Comparison of ENCODE assay signal across 32 mouse cellular contexts in genomic region chr14:55872551-55872950, GRCm38 (mm10). TPM values are rescaled to one million over a fixed set of nuclear protein-coding genes. Genes with fewer than 3 reads are reported as not detected.
DNase-seq lines count a peak whose midpoint lies in the region; ATAC-seq and TF ChIP-seq lines count a peak whose summit lies in the region.
"Had no signal": no experiment of that assay in that cellular context is flagged by ENCODE, and none has a peak within 500 bp of the region (broad histone marks: within the 10 kb centered on the region; RNA-seq: fewer than 3 reads in every experiment).

No protein-coding gene starts in this region.

- 92% methylated on average over 17 of the region's 17 CpGs for WGBS in forebrain, embryonic 10.5 days
- 92% methylated on average over 17 of the region's 17 CpGs for WGBS in forebrain, embryonic 12.5 days
- 85% methylated on average over 17 of the region's 17 CpGs for WGBS in intestine, embryonic 15.5 days
- 85% methylated on average over 17 of the region's 17 CpGs for WGBS in intestine, postnatal 0 days
- WGBS in embryonic facial prominence, embryonic 10.5 days: 90% methylated on average over 17 of the region's 17 CpGs

- H3K9me3 ChIP-seq in forebrain, embryonic 10.5 days: no peaks in the 10 kb centered on the region
- no peaks in the 10 kb centered on the region for H3K9me3 ChIP-seq in forebrain, embryonic 12.5 days
- H3K9me3 ChIP-seq in intestine, embryonic 15.5 days: no peaks in the 10 kb centered on the region
- no peaks in the 10 kb centered on the region for H3K9me3 ChIP-seq in intestine, postnatal 0 days (ENCODE audit: control insufficient read depth)
- 0 out of 2 replicates have a peak, but pooled peaks cover 3% of the 10 kb centered on the region for H3K9me3 ChIP-seq in E14TG2a.4 (ENCODE audit: low read length)
- H3K9me3 ChIP-seq in embryonic facial prominence, embryonic 10.5 days: no peaks in the 10 kb centered on the region
- H3K9me3 ChIP-seq: embryonic facial prominence, embryonic 12.5 days; heart, embryonic 10.5 days; limb, embryonic 13.5 days; lung, embryonic 15.5 days; midbrain, embryonic 12.5 days; neural tube, embryonic 12.5 days had no signal

- TF ChIP-seq CTCF in intestine, postnatal 0 days (IDR thresholded peaks at IDR 0.05; ENCODE audit: low read depth): no peak
- no peak for TF ChIP-seq CTCF in E14TG2a.4 (conservative IDR thresholded peaks at IDR 0.05; ENCODE audit: low read length)

- H3K4me1 ChIP-seq in forebrain, embryonic 10.5 days: peaks cover 16% of the 10 kb centered on the region
- peaks cover 10% of the 10 kb centered on the region for H3K4me1 ChIP-seq in forebrain, embryonic 12.5 days
- peaks cover 10% of the 10 kb centered on the region for H3K4me1 ChIP-seq in intestine, embryonic 15.5 days (replicated peaks)
- no peaks in the 10 kb centered on the region for H3K4me1 ChIP-seq in intestine, postnatal 0 days (replicated peaks; ENCODE audit: control insufficient read depth, insufficient read depth, low read length)
- peaks cover 74% of the 10 kb centered on the region for H3K4me1 ChIP-seq in E14TG2a.4 (replicated peaks; ENCODE audit: low read depth, low read length)
- H3K4me1 ChIP-seq in embryonic facial prominence, embryonic 10.5 days: peaks cover 22% of the 10 kb centered on the region

- no peak overlapping the region for H3K4me2 ChIP-seq in forebrain, embryonic 12.5 days
- no peak overlapping the region for H3K4me2 ChIP-seq in intestine, embryonic 15.5 days (replicated peaks)
- no peak overlapping the region for H3K4me2 ChIP-seq in intestine, postnatal 0 days (replicated peaks; ENCODE audit: low read depth)
- H3K4me2 ChIP-seq: embryonic facial prominence, embryonic 12.5 days; limb, embryonic 13.5 days; liver, embryonic 11.5 days; lung, embryonic 15.5 days; midbrain, embryonic 12.5 days had no signal

- no peak overlapping the region for H3K4me3 ChIP-seq in forebrain, embryonic 10.5 days
- no peak overlapping the region for H3K4me3 ChIP-seq in forebrain, embryonic 12.5 days (replicated peaks)
- H3K4me3 ChIP-seq in intestine, embryonic 15.5 days (replicated peaks): no peak overlapping the region
- no peak overlapping the region for H3K4me3 ChIP-seq in intestine, postnatal 0 days (ENCODE audit: low read depth, low read length)
- H3K4me3 ChIP-seq in E14TG2a.4 (replicated peaks; ENCODE audit: low read length): peak overlapping the region; percentile 43
- 0 out of 2 replicates have a peak overlapping the region, but pooled peaks have one; percentile 2 for H3K4me3 ChIP-seq in embryonic facial prominence, embryonic 10.5 days
- H3K4me3 ChIP-seq: embryonic facial prominence, embryonic 12.5 days; heart, embryonic 10.5 days; layer of hippocampus, adult 2 months; left cerebral cortex, adult 2 months; limb, embryonic 13.5 days; lung, embryonic 15.5 days; midbrain, embryonic 12.5 days; myocyte; neural tube, embryonic 12.5 days had no signal

- DNase-seq in forebrain, embryonic 10.5 days (ENCODE audit: extremely low spot score, low spot score): no peak
- no peak for DNase-seq in embryonic facial prominence, embryonic 10.5 days (ENCODE audit: low spot score)
- no peak for DNase-seq in thymus, postnatal 0 days (ENCODE audit: low spot score)
- DNase-seq: adrenal gland, adult 2 months; adrenal gland, postnatal 36 days; B cell, adult 2 months; cerebellum, postnatal 36 days; forebrain, postnatal 0 days; heart, postnatal 4 days; kidney, adult 11 months; kidney, postnatal 36 days; lung, postnatal 36 days; right cerebral cortex, adult 18-20 months; spleen, adult 18-20 months; thymus, adult 18-20 months; thymus, postnatal 36 days had no signal

- H3K27me3 ChIP-seq in forebrain, embryonic 10.5 days (ENCODE audit: poor library complexity, severe bottlenecking): no peaks in the 10 kb centered on the region
- H3K27me3 ChIP-seq in forebrain, embryonic 12.5 days: no peaks in the 10 kb centered on the region
- H3K27me3 ChIP-seq in intestine, embryonic 15.5 days (replicated peaks): no peaks in the 10 kb centered on the region
- no peaks in the 10 kb centered on the region for H3K27me3 ChIP-seq in intestine, postnatal 0 days (replicated peaks; ENCODE audit: control insufficient read depth, insufficient read depth, low read length)
- peaks cover 12% of the 10 kb centered on the region; the same call in 1 of the 2 replicates for H3K27me3 ChIP-seq in E14TG2a.4 (ENCODE audit: insufficient read depth, low read length)
- H3K27me3 ChIP-seq in embryonic facial prominence, embryonic 10.5 days (replicated peaks; ENCODE audit: low read depth, poor library complexity, severe bottlenecking): no peaks in the 10 kb centered on the region
- H3K27me3 ChIP-seq: embryonic facial prominence, embryonic 12.5 days; limb, embryonic 13.5 days; lung, embryonic 15.5 days; midbrain, embryonic 12.5 days; neural tube, embryonic 12.5 days had no signal

- 0 out of 2 replicates have a peak overlapping the region, but pooled peaks have one; percentile 77 for H3K27ac ChIP-seq in forebrain, embryonic 10.5 days
- H3K27ac ChIP-seq in forebrain, embryonic 12.5 days: no peak overlapping the region
- no peak overlapping the region for H3K27ac ChIP-seq in intestine, embryonic 15.5 days
- H3K27ac ChIP-seq in intestine, postnatal 0 days (ENCODE audit: low read depth, low read length): no peak overlapping the region
- no peak overlapping the region for H3K27ac ChIP-seq in embryonic facial prominence, embryonic 10.5 days (replicated peaks)
- H3K27ac ChIP-seq: embryonic facial prominence, embryonic 12.5 days; heart, embryonic 10.5 days; hindbrain, postnatal 0 days; layer of hippocampus, adult 2 months; left cerebral cortex, adult 2 months; limb, embryonic 13.5 days; lung, embryonic 15.5 days; midbrain, embryonic 12.5 days; neural tube, embryonic 12.5 days had no signal

- H3K9ac ChIP-seq in forebrain, embryonic 12.5 days: no peak overlapping the region
- H3K9ac ChIP-seq in intestine, embryonic 15.5 days: no peak overlapping the region
- H3K9ac ChIP-seq in intestine, postnatal 0 days (ENCODE audit: low read depth, low read length): no peak overlapping the region
- H3K9ac ChIP-seq: forebrain, postnatal 0 days; limb, embryonic 13.5 days; lung, embryonic 15.5 days; neural tube, embryonic 12.5 days had no signal

- H3K36me3 ChIP-seq in forebrain, embryonic 10.5 days (replicated peaks): peaks cover 59% of the 10 kb centered on the region
- H3K36me3 ChIP-seq in forebrain, embryonic 12.5 days (replicated peaks): peaks cover 56% of the 10 kb centered on the region
- peaks cover 40% of the 10 kb centered on the region for H3K36me3 ChIP-seq in intestine, embryonic 15.5 days
- H3K36me3 ChIP-seq in intestine, postnatal 0 days (ENCODE audit: control insufficient read depth, insufficient read depth): peaks cover 41% of the 10 kb centered on the region
- H3K36me3 ChIP-seq in E14TG2a.4 (ENCODE audit: insufficient read depth, low read length): peaks cover 27% of the 10 kb centered on the region
- H3K36me3 ChIP-seq in embryonic facial prominence, embryonic 10.5 days (replicated peaks): peaks cover 59% of the 10 kb centered on the region

- ATAC-seq in forebrain, embryonic 12.5 days (ENCODE audit: low FRiP score): no peak
- ATAC-seq in intestine, embryonic 15.5 days: peak; percentile 37; the same call in 1 of the 2 replicates
- no peak for ATAC-seq in intestine, postnatal 0 days
- ATAC-seq: activated CD4-positive, CD25-positive, alpha-beta regulatory T cell, adult 4 months; forebrain, postnatal 0 days had no signal

RNA-seq across cellular contexts. Expression of gene Cbln3, which starts 11.6 kb away (rescaled TPM):
- polyA plus RNA-seq in forebrain, embryonic 10.5 days (2016; fragmentation: Nextera tagmentation; extraction: Ambion mirVana): 0.10 and 0.12 TPM in 2 replicates
- 0.04 and 0.27 TPM in 2 replicates for polyA plus RNA-seq in forebrain, embryonic 12.5 days (2016; fragmentation: Nextera tagmentation; extraction: Ambion mirVana)
- 0.18 and 0.29 TPM in 2 replicates for polyA plus RNA-seq in intestine, embryonic 15.5 days (2015; fragmentation: Nextera tagmentation; extraction: Ambion mirVana)
- polyA plus RNA-seq in intestine, postnatal 0 days (2015; fragmentation: Nextera tagmentation; extraction: Ambion mirVana): 0.16 and 0.26 TPM in 2 replicates
- polyA plus RNA-seq in embryonic facial prominence, embryonic 10.5 days (2016; fragmentation: Nextera tagmentation; extraction: Ambion mirVana): 0.09 and 0.15 TPM in 2 replicates
- 0.05 and 0.12 TPM in 2 replicates for polyA plus RNA-seq in thymus, postnatal 0 days (2015; fragmentation: Nextera tagmentation; extraction: Ambion mirVana)

RNA-seq across cellular contexts. Expression of gene Khnyn, which starts 12.2 kb away (rescaled TPM):
- 22.7 and 25.3 TPM in 2 replicates for polyA plus RNA-seq in forebrain, embryonic 10.5 days (2016; fragmentation: Nextera tagmentation; extraction: Ambion mirVana)
- 18.9 and 21.2 TPM in 2 replicates for polyA plus RNA-seq in forebrain, embryonic 12.5 days (2016; fragmentation: Nextera tagmentation; extraction: Ambion mirVana)
- polyA plus RNA-seq in intestine, embryonic 15.5 days (2015; fragmentation: Nextera tagmentation; extraction: Ambion mirVana): 15.1 and 15.4 TPM in 2 replicates
- polyA plus RNA-seq in intestine, postnatal 0 days (2015; fragmentation: Nextera tagmentation; extraction: Ambion mirVana): 5.1 and 6.3 TPM in 2 replicates
- 31.0 and 33.0 TPM in 2 replicates for polyA plus RNA-seq in embryonic facial prominence, embryonic 10.5 days (2016; fragmentation: Nextera tagmentation; extraction: Ambion mirVana)
- 8.5 and 9.8 TPM in 2 replicates for polyA plus RNA-seq in thymus, postnatal 0 days (2015; fragmentation: Nextera tagmentation; extraction: Ambion mirVana)

RNA-seq across cellular contexts. Expression of gene Nynrin, which starts 18.7 kb away (rescaled TPM):
- polyA plus RNA-seq in forebrain, embryonic 10.5 days (2016; fragmentation: Nextera tagmentation; extraction: Ambion mirVana): 24.5 and 25.8 TPM in 2 replicates
- polyA plus RNA-seq in forebrain, embryonic 12.5 days (2016; fragmentation: Nextera tagmentation; extraction: Ambion mirVana): 23.9 and 26.9 TPM in 2 replicates
- polyA plus RNA-seq in intestine, embryonic 15.5 days (2015; fragmentation: Nextera tagmentation; extraction: Ambion mirVana): 14.5 and 18.3 TPM in 2 replicates
- 2.2 and 2.5 TPM in 2 replicates for polyA plus RNA-seq in intestine, postnatal 0 days (2015; fragmentation: Nextera tagmentation; extraction: Ambion mirVana)
- polyA plus RNA-seq in embryonic facial prominence, embryonic 10.5 days (2016; fragmentation: Nextera tagmentation; extraction: Ambion mirVana): 36.0 and 38.1 TPM in 2 replicates
- polyA plus RNA-seq in thymus, postnatal 0 days (2015; fragmentation: Nextera tagmentation; extraction: Ambion mirVana): 1.7 and 2.4 TPM in 2 replicates

RNA-seq across cellular contexts. Expression of gene Sdr39u1, which starts 27.5 kb away (rescaled TPM):
- polyA plus RNA-seq in forebrain, embryonic 10.5 days (2016; fragmentation: Nextera tagmentation; extraction: Ambion mirVana): 41.9 and 48.9 TPM in 2 replicates
- polyA plus RNA-seq in forebrain, embryonic 12.5 days (2016; fragmentation: Nextera tagmentation; extraction: Ambion mirVana): 42.6 and 51.0 TPM in 2 replicates
- polyA plus RNA-seq in intestine, embryonic 15.5 days (2015; fragmentation: Nextera tagmentation; extraction: Ambion mirVana): 73.6 and 80.3 TPM in 2 replicates
- 70.9 and 71.5 TPM in 2 replicates for polyA plus RNA-seq in intestine, postnatal 0 days (2015; fragmentation: Nextera tagmentation; extraction: Ambion mirVana)
- 45.5 and 57.5 TPM in 2 replicates for polyA plus RNA-seq in embryonic facial prominence, embryonic 10.5 days (2016; fragmentation: Nextera tagmentation; extraction: Ambion mirVana)
- 72.5 and 74.8 TPM in 2 replicates for polyA plus RNA-seq in thymus, postnatal 0 days (2015; fragmentation: Nextera tagmentation; extraction: Ambion mirVana)

RNA-seq across cellular contexts. Expression of gene Nfatc4, which starts 49.6 kb away (rescaled TPM):
- 37.9 and 39.1 TPM in 2 replicates for polyA plus RNA-seq in forebrain, embryonic 10.5 days (2016; fragmentation: Nextera tagmentation; extraction: Ambion mirVana)
- 25.4 and 35.6 TPM in 2 replicates for polyA plus RNA-seq in forebrain, embryonic 12.5 days (2016; fragmentation: Nextera tagmentation; extraction: Ambion mirVana)
- 25.7 and 26.3 TPM in 2 replicates for polyA plus RNA-seq in intestine, embryonic 15.5 days (2015; fragmentation: Nextera tagmentation; extraction: Ambion mirVana)
- polyA plus RNA-seq in intestine, postnatal 0 days (2015; fragmentation: Nextera tagmentation; extraction: Ambion mirVana): 5.9 and 6.1 TPM in 2 replicates
- 94.5 and 113 TPM in 2 replicates for polyA plus RNA-seq in embryonic facial prominence, embryonic 10.5 days (2016; fragmentation: Nextera tagmentation; extraction: Ambion mirVana)
- 1.7 and 2.2 TPM in 2 replicates for polyA plus RNA-seq in thymus, postnatal 0 days (2015; fragmentation: Nextera tagmentation; extraction: Ambion mirVana)
- polyA plus RNA-seq: activated CD4-positive, CD25-positive, alpha-beta regulatory T cell, adult 4 months had no signal

Comparison
In these comparisons a context has a peak if more than half of its experiments do, and no peak if none do; other contexts are left out.
1. H3K4me3 ChIP-seq: peak in E14TG2a.4 (single experiment) and embryonic facial prominence, embryonic 10.5 days (single experiment); none in forebrain, embryonic 10.5 days (single experiment), forebrain, embryonic 12.5 days (single experiment), intestine, embryonic 15.5 days (single experiment) and intestine, postnatal 0 days (single experiment).